Mouse (Mus musculus): Measurements from ENCODE around the gene Mt4. TPM values are rescaled to one million over a fixed set of nuclear protein-coding genes. Genes with fewer than 3 reads are reported as not detected.

Mt4 gene
- polyA plus RNA-seq, 1 experiment from 2014 or later = not detected

Other genes with a start within 250 kb of the Mt4 start
- gene Amfr, start 124.4 kb upstream of the Mt4 start, polyA plus RNA-seq (2016; fragmentation: Nextera tagmentation; extraction: Ambion mirVana) = 41.4 and 48.4 TPM in 2 replicates
- 162 and 166 TPM in 2 replicates for gene Nudt21, start 100.2 kb upstream of the Mt4 start, polyA plus RNA-seq (2016; fragmentation: Nextera tagmentation; extraction: Ambion mirVana)
- gene Ogfod1, start 100.0 kb upstream of the Mt4 start, polyA plus RNA-seq (2016; fragmentation: Nextera tagmentation; extraction: Ambion mirVana) = 10.8 and 12.1 TPM in 2 replicates
- 16.9 and 19.0 TPM in 2 replicates for gene Bbs2, start 38.3 kb upstream of the Mt4 start, polyA plus RNA-seq (2016; fragmentation: Nextera tagmentation; extraction: Ambion mirVana)
- 8.4 and 13.2 TPM in 2 replicates for gene Mt3, start 15.4 kb downstream of the Mt4 start, polyA plus RNA-seq (2016; fragmentation: Nextera tagmentation; extraction: Ambion mirVana)
- gene Mt2, start 35.5 kb downstream of the Mt4 start, polyA plus RNA-seq (2016; fragmentation: Nextera tagmentation; extraction: Ambion mirVana) = 48.0 and 63.2 TPM in 2 replicates
- 159 and 234 TPM in 2 replicates for gene Mt1, start 41.9 kb downstream of the Mt4 start, polyA plus RNA-seq (2016; fragmentation: Nextera tagmentation; extraction: Ambion mirVana)
- gene Nup93, start 77.4 kb downstream of the Mt4 start, polyA plus RNA-seq (2016; fragmentation: Nextera tagmentation; extraction: Ambion mirVana) = 114 and 134 TPM in 2 replicates
- gene Slc12a3, start 192.0 kb downstream of the Mt4 start, polyA plus RNA-seq (2016; fragmentation: Nextera tagmentation; extraction: Ambion mirVana) = 0.09 TPM in 1 of 2 replicates, not detected in the other
- 57.3 and 59.5 TPM in 2 replicates for gene Herpud1, start 249.2 kb downstream of the Mt4 start, polyA plus RNA-seq (2016; fragmentation: Nextera tagmentation; extraction: Ambion mirVana)